Mouse (Mus musculus) ZHBTc4 (cell line): ENCODE data around the gene Pla2g3.

Experiments used
- DNase-seq: peaks from one replicate; pipeline ENCODE4 v3.0.0-alpha.2; 2011; ENCODE audit warnings: low read depth, low spot score

The Pla2g3 gene

GRCm38 (mm10) chr11:3519756-3520398, 31.8 kb downstream of the Pla2g3 start:
- DNase-seq = no peak

- no peak for DNase-seq
Observed at GRCm38 (mm10) chr11:3520919-3521318, 32.8 kb downstream of the Pla2g3 start.

- no peak for DNase-seq
Observed at GRCm38 (mm10) chr11:3521339-3522224, 33.5 kb downstream of the Pla2g3 start.

GRCm38 (mm10) chr11:3522285-3523000, 34.4 kb downstream of the Pla2g3 start:
- no peak for DNase-seq

- no peak for DNase-seq
Observed at GRCm38 (mm10) chr11:3523840-3524582, 35.9 kb downstream of the Pla2g3 start.

- no peak for DNase-seq
Observed at GRCm38 (mm10) chr11:3525560-3525959, 37.5 kb downstream of the Pla2g3 start.

GRCm38 (mm10) chr11:3526207-3526606, 38.1 kb downstream of the Pla2g3 start:
- DNase-seq = no peak

- peak; percentile 23 for DNase-seq
Observed at GRCm38 (mm10) chr11:3526979-3527738, 39.1 kb downstream of the Pla2g3 start.

GRCm38 (mm10) chr11:3527766-3528165, 39.7 kb downstream of the Pla2g3 start:
- no peak for DNase-seq

GRCm38 (mm10) chr11:3528208-3528607, 40.1 kb downstream of the Pla2g3 start:
- DNase-seq = no peak

- no peak for DNase-seq
Observed at GRCm38 (mm10) chr11:3529476-3530252, 41.6 kb downstream of the Pla2g3 start.

- DNase-seq = no peak
Observed at GRCm38 (mm10) chr11:3530731-3531130, 42.6 kb downstream of the Pla2g3 start.

GRCm38 (mm10) chr11:3531634-3532033, 43.5 kb downstream of the Pla2g3 start:
- peak; percentile 48 for DNase-seq

GRCm38 (mm10) chr11:3532101-3532931, 44.2 kb downstream of the Pla2g3 start:
- no peak for DNase-seq

GRCm38 (mm10) chr11:3533406-3533932, 45.4 kb downstream of the Pla2g3 start:
- DNase-seq = no peak

GRCm38 (mm10) chr11:3534956-3535355, 46.9 kb downstream of the Pla2g3 start:
- DNase-seq = no peak

- DNase-seq = peak; percentile 97
Observed at GRCm38 (mm10) chr11:3535406-3535986, 47.4 kb downstream of the Pla2g3 start.

- no peak for DNase-seq
Observed at GRCm38 (mm10) chr11:3536082-3536481, 48.0 kb downstream of the Pla2g3 start.
